Comparison of ENCODE assay signal across 8 mouse cellular contexts in genomic region chr3:134240718-134241025, GRCm38 (mm10). TPM values are rescaled to one million over a fixed set of nuclear protein-coding genes. Genes with fewer than 3 reads are reported as not detected.
A peak's percentile ranks its signal among the peaks of the same experiment; 100 is the strongest.
DNase-seq lines count a peak whose midpoint lies in the region; ATAC-seq lines count a peak whose summit lies in the region.

No protein-coding gene starts in this region.

- H3K27ac ChIP-seq in limb, embryonic 12.5 days, result peak overlapping the region; percentile 97
- H3K27ac ChIP-seq in stomach, embryonic 15.5 days, result peak overlapping the region; percentile 92

- no peaks in the 10 kb centered on the region for H3K36me3 ChIP-seq in limb, embryonic 12.5 days
- H3K36me3 ChIP-seq in stomach, embryonic 15.5 days, result no peaks in the 10 kb centered on the region

- peak overlapping the region; percentile 90 for H3K9ac ChIP-seq in limb, embryonic 12.5 days (replicated peaks)
- peak overlapping the region; percentile 54; the same call in 1 of the 2 replicates for H3K9ac ChIP-seq in stomach, embryonic 15.5 days

- H3K4me3 ChIP-seq in limb, embryonic 12.5 days (replicated peaks), result peak overlapping the region; percentile 80
- peak overlapping the region; percentile 68 for H3K4me3 ChIP-seq in stomach, embryonic 15.5 days (replicated peaks)

- H3K27me3 ChIP-seq in limb, embryonic 12.5 days, result no peaks in the 10 kb centered on the region
- no peaks in the 10 kb centered on the region for H3K27me3 ChIP-seq in stomach, embryonic 15.5 days (replicated peaks)

- 6% methylated on average over 6 of the region's 6 CpGs for WGBS in limb, embryonic 12.5 days
- WGBS in stomach, embryonic 15.5 days, result 11% methylated on average over 6 of the region's 6 CpGs

- 0 out of 2 replicates have a peak, but pooled peaks have one; percentile 7 for ATAC-seq in cerebellum, adult (ENCODE audit: insufficient number of reproducible peaks, low FRiP score, low TSS enrichment)
- no peak for ATAC-seq in limb, embryonic 12.5 days (ENCODE audit: insufficient number of reproducible peaks, insufficient read depth, low FRiP score, low TSS enrichment, low read depth)
- ATAC-seq in stomach, embryonic 15.5 days (ENCODE audit: insufficient read depth, low FRiP score, low read depth), result no peak

- H3K9me3 ChIP-seq in limb, embryonic 12.5 days, result no peaks in the 10 kb centered on the region
- H3K9me3 ChIP-seq in stomach, embryonic 15.5 days, result no peaks in the 10 kb centered on the region

- H3K4me2 ChIP-seq in limb, embryonic 12.5 days, result peak overlapping the region; percentile 85
- H3K4me2 ChIP-seq in stomach, embryonic 15.5 days, result peak overlapping the region; percentile 88

- DNase-seq in cerebellum, adult 8-10 months, result no peak
- DNase-seq in retina, embryonic 14.5 days (ENCODE audit: low spot score), result peak; percentile 33
- DNase-seq in retina, postnatal 1 day, result no peak
- no peak for DNase-seq in urinary bladder, postnatal 36 days (ENCODE audit: low spot score in 2 of 2)
- DNase-seq in thymus, postnatal 14 days, result no peak

- H3K4me1 ChIP-seq in limb, embryonic 12.5 days (replicated peaks), result peaks cover 17% of the 10 kb centered on the region
- H3K4me1 ChIP-seq in stomach, embryonic 15.5 days, result peaks cover 6% of the 10 kb centered on the region; the same call in 1 of the 2 replicates

RNA-seq across cellular contexts. Expression of gene Cxxc4, which starts 4.4 kb away (rescaled TPM):
- 6.4 and 7.1 TPM in 2 replicates for polyA plus RNA-seq in limb, embryonic 12.5 days (2016; fragmentation: Nextera tagmentation; extraction: Ambion mirVana)
- polyA plus RNA-seq in stomach, embryonic 15.5 days (2015; fragmentation: Nextera tagmentation; extraction: Ambion mirVana), result 5.0 and 7.3 TPM in 2 replicates
